Mouse (Mus musculus) WW6 (cell line): Measurements from ENCODE around the gene Vmn1r18.
"Not testable (repeated sequence)": the region's sequence is repeated elsewhere in the genome, so short reads cannot be mapped to it uniquely, and the experiment has no call there.

Experiments used
- DNase-seq: peaks from one replicate; pipeline ENCODE4 v3.0.0-alpha.2; 2013; ENCODE audit warnings: low read depth, low spot score

The Vmn1r18 gene

GRCm38 (mm10) chr6:57395683-57396082 is at the start of gene Vmn1r18:
Gene Vmn1r18, minus strand, starts transcription at chr6:57395783.
- no peak for DNase-seq

- no peak for DNase-seq
These were observed 35.6 kb upstream of the Vmn1r18 start for GRCm38 (mm10) chr6:57431196-57431595.

- no peak for DNase-seq
These were observed 33.0 kb upstream of the Vmn1r18 start, which contains the start of gene Vmn1r20 for GRCm38 (mm10) chr6:57428630-57429029. Gene Vmn1r20, plus strand, starts transcription at chr6:57428930.

GRCm38 (mm10) chr6:57403480-57403879 is 7.9 kb upstream of the Vmn1r18 start, which contains the start of gene Vmn1r19:
Gene Vmn1r19, plus strand, starts transcription at chr6:57403780.
- not testable (repeated sequence) for DNase-seq

- DNase-seq = no peak
These were observed 28.1 kb downstream of the Vmn1r18 start for GRCm38 (mm10) chr6:57367496-57367895.

- DNase-seq = not testable (repeated sequence)
These were observed 29.7 kb downstream of the Vmn1r18 start for GRCm38 (mm10) chr6:57365866-57366265.

GRCm38 (mm10) chr6:57363627-57364026 is 32.0 kb downstream of the Vmn1r18 start, which contains the start of gene Vmn1r17:
Gene Vmn1r17, minus strand, starts transcription at chr6:57363727.
- no peak for DNase-seq

GRCm38 (mm10) chr6:57356864-57357263 is 38.7 kb downstream of the Vmn1r18 start:
- DNase-seq = no peak

GRCm38 (mm10) chr6:57329394-57329793 is 66.2 kb downstream of the Vmn1r18 start, which contains the start of gene Vmn1r16:
Gene Vmn1r16, minus strand, starts transcription at chr6:57329494.
- DNase-seq = no peak
